In genomic region chr7:30431793-30432192, GRCm38 (mm10) we compare ENCODE assay signal across 9 mouse cellular contexts. TPM values are rescaled to one million over a fixed set of nuclear protein-coding genes. Genes with fewer than 3 reads are reported as not detected.
DNase-seq lines count a peak whose midpoint lies in the region; ATAC-seq and TF ChIP-seq lines count a peak whose summit lies in the region.
"Had no signal": no experiment of that assay in that cellular context is flagged by ENCODE, and none has a peak within 500 bp of the region (broad histone marks: within the 10 kb centered on the region; RNA-seq: fewer than 3 reads in every experiment).

No protein-coding gene starts in this region.

- H3K27ac ChIP-seq in kidney, postnatal 0 days = no peak overlapping the region
- H3K27ac ChIP-seq: embryonic facial prominence, embryonic 13.5 days had no signal

- TF ChIP-seq CTCF in kidney, postnatal 0 days (IDR thresholded peaks at IDR 0.05; ENCODE audit: low read depth) = peak; percentile 74

- no peak for ATAC-seq in kidney, postnatal 0 days (replicated peaks; ENCODE audit: low FRiP score, low read depth)

- H3K4me3 ChIP-seq in kidney, postnatal 0 days (replicated peaks; ENCODE audit: low read depth, low read length) = no peak overlapping the region
- H3K4me3 ChIP-seq: embryonic facial prominence, embryonic 13.5 days had no signal

- H3K27me3 ChIP-seq in kidney, postnatal 0 days (ENCODE audit: insufficient read depth, low read length) = no peaks in the 10 kb centered on the region

- no peaks in the 10 kb centered on the region for H3K36me3 ChIP-seq in kidney, postnatal 0 days (ENCODE audit: insufficient read depth, low read length)

- WGBS in kidney, postnatal 0 days = 8% methylated on average over 3 of the region's 3 CpGs

- no peaks in the 10 kb centered on the region for H3K4me1 ChIP-seq in kidney, postnatal 0 days (replicated peaks; ENCODE audit: insufficient read depth, low read length)
- H3K4me1 ChIP-seq: embryonic facial prominence, embryonic 13.5 days had no signal

- no peak overlapping the region for H3K9ac ChIP-seq in kidney, postnatal 0 days (ENCODE audit: low read depth, low read length)
- H3K9ac ChIP-seq: embryonic facial prominence, embryonic 13.5 days had no signal

- peak; percentile 31 for DNase-seq in urinary bladder, postnatal 25 days (ENCODE audit: low spot score)
- DNase-seq in urinary bladder, postnatal 4 days (ENCODE audit: low spot score in 2 of 2) = no peak
- peak; percentile 92 for DNase-seq in cerebellum, adult 11-12 months
- peak; percentile 69 to 71 for DNase-seq in frontal cortex, postnatal 25 days (ENCODE audit: low spot score in 2 of 2)
- peak; percentile 80 for DNase-seq in kidney, postnatal 0 days (ENCODE audit: low spot score)
- peak; percentile 45 to 48 for DNase-seq in lung, adult 18-20 months
- DNase-seq in retina, embryonic 14.5 days (ENCODE audit: low spot score) = peak; percentile 82
- DNase-seq in ovary, postnatal 10 days (ENCODE audit: low spot score) = no peak

- H3K4me2 ChIP-seq in kidney, postnatal 0 days (ENCODE audit: low read length) = no peak overlapping the region
- H3K4me2 ChIP-seq: embryonic facial prominence, embryonic 13.5 days had no signal

- H3K9me3 ChIP-seq in kidney, postnatal 0 days (replicated peaks; ENCODE audit: low read length) = no peaks in the 10 kb centered on the region
- H3K9me3 ChIP-seq: embryonic facial prominence, embryonic 13.5 days had no signal

RNA-seq across cellular contexts. Expression of gene Nfkbid, which starts 10.3 kb away (rescaled TPM):
- polyA plus RNA-seq in kidney, postnatal 0 days (2015; fragmentation: Nextera tagmentation; extraction: Ambion mirVana) = 1.1 and 1.2 TPM in 2 replicates

RNA-seq across cellular contexts. Expression of gene Hcst, which starts 12.1 kb away (rescaled TPM):
- 2.1 and 3.4 TPM in 2 replicates for polyA plus RNA-seq in kidney, postnatal 0 days (2015; fragmentation: Nextera tagmentation; extraction: Ambion mirVana)

RNA-seq across cellular contexts. Expression of gene Aplp1, which starts 13.5 kb away (rescaled TPM):
- 24.1 and 25.4 TPM in 2 replicates for polyA plus RNA-seq in kidney, postnatal 0 days (2015; fragmentation: Nextera tagmentation; extraction: Ambion mirVana)

RNA-seq across cellular contexts. Expression of gene Tyrobp, which starts 18.2 kb away (rescaled TPM):
- polyA plus RNA-seq in kidney, postnatal 0 days (2015; fragmentation: Nextera tagmentation; extraction: Ambion mirVana) = 41.9 and 47.3 TPM in 2 replicates

RNA-seq across cellular contexts. Expression of gene Kirrel2, which starts 25.7 kb away (rescaled TPM):
- polyA plus RNA-seq in kidney, postnatal 0 days (2015; fragmentation: Nextera tagmentation; extraction: Ambion mirVana) = 0.65 and 1.5 TPM in 2 replicates

Comparison
In these comparisons a context has a peak if more than half of its experiments do, and no peak if none do; other contexts are left out.
1. DNase-seq: peak in urinary bladder, postnatal 25 days (single experiment), cerebellum, adult 11-12 months (single experiment), frontal cortex, postnatal 25 days (2 of 2), kidney, postnatal 0 days (single experiment), lung, adult 18-20 months (2 of 2) and retina, embryonic 14.5 days (single experiment); none in urinary bladder, postnatal 4 days (0 of 2) and ovary, postnatal 10 days (single experiment).